Mouse (Mus musculus) bone marrow macrophage, adult 2 months (primary cell): Measurements from ENCODE around the gene Rbm45.

Experiments used
- CTCF ChIP-seq: IDR thresholded peaks from 2 replicates; pipeline ENCODE4 v1.5.1; 2012; ENCODE audit warnings: low read depth, mild to moderate bottlenecking, low read length, moderate library complexity
- POLR2A ChIP-seq: IDR thresholded peaks from 2 replicates; pipeline ENCODE4 v1.6.1; 2012; ENCODE audit warnings: mild to moderate bottlenecking, low read depth, low read length, borderline replicate concordance

DNA sequence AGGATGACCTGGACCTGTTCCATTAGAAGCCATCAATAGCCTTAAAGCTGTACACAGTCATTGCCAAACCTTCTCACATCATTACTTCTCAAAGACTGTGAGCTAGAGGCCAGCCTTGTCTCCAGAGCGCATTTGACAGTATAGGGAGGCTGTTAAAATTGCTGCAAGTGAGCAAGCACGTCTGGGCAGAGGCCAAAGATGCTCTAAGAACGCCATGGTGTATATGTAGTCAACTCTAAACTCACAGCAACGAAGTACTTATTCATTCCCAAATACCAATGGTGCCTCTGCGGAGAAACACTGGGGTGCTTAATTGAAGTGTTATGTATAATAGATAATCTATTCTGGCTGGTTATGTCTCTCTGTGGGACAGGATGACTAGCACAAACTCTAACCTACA, 45.3 kb upstream of the Rbm45 start:
- TF ChIP-seq CTCF (no peak), POLR2A (no peak)
